Mouse (Mus musculus) ES-E14 (cell line): ENCODE results near the gene Pkd2.

ENCODE experiments used
- CHD2 ChIP-seq: IDR thresholded peaks from 2 replicates; pipeline ENCODE4 v1.6.1; 2014; ENCODE audit warnings: mild to moderate bottlenecking, low read depth, low read length, inconsistent platforms
- ZC3H11A ChIP-seq: IDR thresholded peaks from 2 replicates; pipeline ENCODE4 v1.6.1; 2012; ENCODE audit warnings: low read depth, mild to moderate bottlenecking, inconsistent platforms, low read length, borderline replicate concordance
- ZNF384 ChIP-seq: IDR thresholded peaks from 2 replicates; pipeline ENCODE4 v1.6.1; 2012; ENCODE audit warnings: low read depth, low read length, inconsistent platforms

GRCm38 (mm10) chr5:104538612-104539011 lies 79.4 kb downstream of the Pkd2 start:
- TF ChIP-seq CHD2: no peak
- no peak for TF ChIP-seq ZNF384
- TF ChIP-seq ZC3H11A: no peak
